25 mouse cellular contexts compared by ENCODE assay signal in the genomic region with DNA sequence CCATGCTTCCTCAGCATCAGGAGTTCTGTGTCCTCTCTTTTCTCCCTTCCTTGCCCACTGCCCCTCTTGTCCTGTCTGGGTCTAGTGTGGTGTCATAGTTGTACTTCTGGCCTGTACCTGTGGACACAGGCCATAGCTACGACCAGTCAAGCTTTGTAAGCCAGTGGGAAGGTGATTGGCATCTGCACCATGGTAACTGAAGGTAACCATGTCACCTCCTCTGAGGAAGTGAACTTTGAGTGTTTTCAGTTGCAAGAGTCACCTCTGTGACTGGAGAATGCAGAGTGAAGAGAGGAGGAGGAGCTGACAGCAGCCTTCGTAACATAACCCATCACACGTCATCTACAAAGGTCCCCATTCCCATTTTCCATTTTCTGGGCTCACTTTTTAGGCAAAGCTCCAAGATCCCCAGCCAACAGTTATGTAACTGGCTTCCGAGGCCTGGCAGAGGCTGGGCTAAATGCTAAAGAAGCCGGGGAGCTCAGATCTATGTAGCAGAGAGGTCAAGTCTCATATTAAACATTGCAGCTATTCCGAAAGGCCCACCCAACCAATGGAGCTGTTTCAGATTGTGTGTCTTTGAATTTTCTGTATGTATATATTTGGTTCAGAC. TPM values are rescaled to one million over a fixed set of nuclear protein-coding genes. Genes with fewer than 3 reads are reported as not detected.
A peak's percentile ranks its signal among the peaks of the same experiment; 100 is the strongest.
DNase-seq lines count a peak whose midpoint lies in the region; TF ChIP-seq lines count a peak whose summit lies in the region.
"Had no signal": no experiment of that assay in that cellular context is flagged by ENCODE, and none has a peak within 500 bp of the region (broad histone marks: within the 10 kb centered on the region; RNA-seq: fewer than 3 reads in every experiment).

No protein-coding gene starts in this region.

- no peaks in the 10 kb centered on the region for H3K27me3 ChIP-seq in cerebellum, adult 2 months (ENCODE audit: control insufficient read depth, insufficient read depth, low read length)
- no peaks in the 10 kb centered on the region for H3K27me3 ChIP-seq in kidney, adult 2 months (replicated peaks; ENCODE audit: control insufficient read depth, insufficient read depth, low read length)
- H3K27me3 ChIP-seq in liver, adult 2 months (ENCODE audit: control insufficient read depth, insufficient read depth, low read length), result no peaks in the 10 kb centered on the region
- H3K27me3 ChIP-seq: embryonic facial prominence, embryonic 13.5 days; forebrain, embryonic 12.5 days; intestine, embryonic 15.5 days; limb, embryonic 15.5 days; midbrain, embryonic 12.5 days; neural tube, embryonic 15.5 days had no signal

- H3K4me1 ChIP-seq in cerebellum, adult 2 months (ENCODE audit: control insufficient read depth, insufficient read depth, low read length), result peaks cover 8% of the 10 kb centered on the region; the same call in 1 of the 2 replicates
- no peaks in the 10 kb centered on the region for H3K4me1 ChIP-seq in kidney, adult 2 months (ENCODE audit: control insufficient read depth, insufficient read depth, low read length)
- peaks cover 7% of the 10 kb centered on the region; the same call in 1 of the 2 replicates for H3K4me1 ChIP-seq in liver, adult 2 months (ENCODE audit: control insufficient read depth, insufficient read depth, low read length)
- H3K4me1 ChIP-seq: embryonic facial prominence, embryonic 13.5 days; hindbrain, embryonic 10.5 days; intestine, embryonic 15.5 days; limb, embryonic 15.5 days; midbrain, embryonic 12.5 days; neural tube, embryonic 15.5 days had no signal

- H3K79me2 ChIP-seq in liver, adult 2 months (ENCODE audit: control insufficient read depth, insufficient read depth, low read length), result no peaks in the 10 kb centered on the region

- H3K36me3 ChIP-seq in kidney, adult 2 months (ENCODE audit: control insufficient read depth, insufficient read depth, low read length), result no peaks in the 10 kb centered on the region; the same call in 1 of the 2 replicates
- peaks cover 11% of the 10 kb centered on the region for H3K36me3 ChIP-seq in liver, adult 2 months (ENCODE audit: control insufficient read depth, insufficient read depth, low read length)

- WGBS in cerebellum, adult 2 months, result 40% methylated on average over 6 of the region's 6 CpGs
- WGBS in kidney, adult 2 months, result 54% methylated on average over 6 of the region's 6 CpGs
- WGBS in liver, adult 2 months, result 39% methylated on average over 6 of the region's 6 CpGs

- TF ChIP-seq POLR2A in cerebellum, adult 2 months (IDR thresholded peaks at IDR 0.05; ENCODE audit: borderline replicate concordance, insufficient read depth, low read length), result no peak
- TF ChIP-seq POLR2A in kidney, adult 2 months (IDR thresholded peaks at IDR 0.05; ENCODE audit: low read depth, low read length), result no peak
- TF ChIP-seq POLR2A in liver, adult 2 months (IDR thresholded peaks at IDR 0.05; ENCODE audit: extremely low read depth, insufficient read depth, low read length), result no peak

- no peak overlapping the region for H3K9ac ChIP-seq in liver, adult 2 months (ENCODE audit: low read depth, low read length)
- H3K9ac ChIP-seq: embryonic facial prominence, embryonic 13.5 days; forebrain, embryonic 12.5 days; intestine, embryonic 15.5 days; limb, embryonic 15.5 days; midbrain, embryonic 12.5 days; neural tube, embryonic 15.5 days had no signal

- peak in 1 of 2 experiments; percentile 32 for DNase-seq in cerebellum, adult 2 months
- no peak for DNase-seq in cerebellum, adult 11-12 months
- DNase-seq in kidney, adult 2 months, result peak; percentile 17
- no peak for DNase-seq in kidney, postnatal 10 days
- peak; percentile 50 for DNase-seq in liver, adult 2 months (ENCODE audit: extremely low read depth, low read depth, low spot score)
- DNase-seq in liver, result no peak
- DNase-seq in right cerebral cortex, postnatal 25 days, result peak; percentile 2
- DNase-seq in right cerebral cortex, postnatal 36 days (ENCODE audit: low spot score in 2 of 2), result no peak
- DNase-seq: adrenal gland, postnatal 14 days; cerebellum, postnatal 25 days; embryo, embryonic 11 days; gastrocnemius, postnatal 25 days; right cerebral cortex, adult 18-20 months; thymus, adult 18-20 months; thymus, postnatal 36 days had no signal

- H3K4me3 ChIP-seq in cerebellum, adult 2 months (replicated peaks; ENCODE audit: insufficient read depth, low read depth, low read length), result no peak overlapping the region
- H3K4me3 ChIP-seq in kidney, adult 2 months (ENCODE audit: insufficient read depth, low read depth, low read length), result no peak overlapping the region
- no peak overlapping the region for H3K4me3 ChIP-seq in liver, adult 2 months (ENCODE audit: insufficient read depth, low read depth, low read length)
- H3K4me3 ChIP-seq: embryonic facial prominence, embryonic 13.5 days; erythroblast, embryonic 14.5 days; forebrain, embryonic 12.5 days; hindbrain, embryonic 10.5 days; intestine, embryonic 15.5 days; limb, embryonic 15.5 days; midbrain, embryonic 12.5 days; neural tube, embryonic 15.5 days had no signal

- no peak for TF ChIP-seq CTCF in cerebellum, adult 2 months (IDR thresholded peaks at IDR 0.05; ENCODE audit: borderline replicate concordance, insufficient read depth, low read depth, low read length)
- no peak for TF ChIP-seq CTCF in kidney, adult 2 months (conservative IDR thresholded peaks at IDR 0.05; ENCODE audit: insufficient read depth, insufficient read length, low read depth, low read length)
- no peak for TF ChIP-seq CTCF in liver, adult 2 months (IDR thresholded peaks at IDR 0.05; ENCODE audit: low read depth, low read length)

- peak overlapping the region; percentile 16; the same call in 1 of the 2 replicates for H3K27ac ChIP-seq in cerebellum, adult 2 months (ENCODE audit: insufficient read depth, low read length)
- H3K27ac ChIP-seq in kidney, adult 2 months (ENCODE audit: insufficient read depth, low read depth, low read length), result no peak overlapping the region
- no peak overlapping the region for H3K27ac ChIP-seq in liver, adult 2 months (replicated peaks; ENCODE audit: insufficient read depth, low read depth, low read length)
- H3K27ac ChIP-seq: embryonic facial prominence, embryonic 13.5 days; forebrain, embryonic 12.5 days; hindbrain, embryonic 10.5 days; intestine, embryonic 15.5 days; limb, embryonic 15.5 days; midbrain, embryonic 12.5 days; neural tube, embryonic 15.5 days had no signal

RNA-seq across cellular contexts. Expression of a gene that starts 45.3 kb away (rescaled TPM):
- 3.6 and 4.1 TPM in 2 replicates for polyA plus RNA-seq in cerebellum, adult 2 months (2012; rRNA removed)
- 0.27 and 0.54 TPM in 2 replicates for polyA plus RNA-seq in kidney, adult 2 months (2012; rRNA removed)
- total RNA-seq in liver, adult 2 months (2014; rRNA removed), result 0.09 and 0.27 TPM in 2 replicates
- polyA plus RNA-seq in liver, adult 2 months (2012; rRNA removed), result 0.12 and 0.27 TPM in 2 replicates
- total RNA-seq: heart, adult 8-10 months; megakaryocyte, adult 5-6 weeks had no signal
- polyA plus RNA-seq: erythroblast, embryonic 14.5 days had no signal

Comparison
In these comparisons a context has a peak if more than half of its experiments do, and no peak if none do; other contexts are left out.
1. DNase-seq: peak in kidney, adult 2 months (single experiment), liver, adult 2 months (single experiment) and right cerebral cortex, postnatal 25 days (single experiment); none in cerebellum, adult 11-12 months (single experiment), kidney, postnatal 10 days (single experiment), liver (single experiment) and right cerebral cortex, postnatal 36 days (0 of 2).